Mouse (Mus musculus): ENCODE results near the gene Gm14862. TPM values are rescaled to one million over a fixed set of nuclear protein-coding genes. Genes with fewer than 3 reads are reported as not detected.

The Gm14862 gene
- polyA plus RNA-seq, 1 experiment from 2014 or later, result not detected

DNA sequence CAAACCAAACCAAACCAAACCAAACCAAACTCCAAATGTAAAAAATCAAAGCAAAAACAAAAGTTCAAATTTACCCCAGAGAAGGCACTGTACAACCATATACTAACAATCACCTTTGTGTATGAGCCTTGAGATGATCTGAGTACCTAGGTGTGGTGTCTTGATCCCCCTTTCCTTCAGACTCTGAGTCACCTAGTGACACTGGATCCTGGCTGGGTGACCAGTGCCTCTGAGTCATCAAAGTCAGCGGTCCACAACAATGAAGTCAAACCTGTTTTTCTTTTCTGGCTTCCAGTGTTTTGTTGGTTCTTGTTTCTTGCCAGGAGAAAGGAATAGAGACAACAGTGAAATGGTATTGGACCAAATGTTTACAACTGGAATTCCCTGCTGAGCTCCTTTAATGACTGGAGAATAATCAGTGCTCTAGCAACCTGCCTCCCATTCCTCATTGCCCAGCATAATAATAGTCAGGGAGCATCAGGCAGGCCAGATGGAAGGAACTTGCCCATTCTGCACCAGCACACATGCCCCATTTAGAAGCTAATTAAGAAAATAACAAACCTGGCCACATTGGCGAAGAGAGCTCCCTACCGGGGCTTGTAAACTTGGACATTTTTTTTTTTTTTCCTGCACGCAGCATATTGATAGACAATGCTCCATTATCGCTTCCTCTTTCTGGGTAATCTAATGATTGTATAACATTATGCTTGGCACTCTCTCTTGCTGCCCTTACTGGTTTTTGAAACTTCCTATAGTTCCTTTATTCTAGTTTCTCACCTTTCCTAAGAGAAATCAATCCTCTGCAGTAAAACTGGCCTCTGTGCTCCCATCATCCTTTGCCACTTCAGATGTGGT lies 15.7 kb downstream of the Gm14862 start:
- Histone ChIP-seq H3K9ac (ENCODE audit: low read length) (no peak overlapping the region), H3K4me3 (ENCODE audit: low read length) (no peak overlapping the region), H3K9me3 (ENCODE audit: control insufficient read depth, low read length) (no peaks in the 10 kb centered on the region), H3K27me3 (ENCODE audit: control insufficient read depth, insufficient read depth, low read depth, low read length) (no peaks in the 10 kb centered on the region), H3K4me1 (replicated peaks; ENCODE audit: control insufficient read depth, insufficient read depth, low read length) (no peaks in the 10 kb centered on the region), H3K4me2 (ENCODE audit: low read depth, low read length) (no peak overlapping the region), H3K36me3 (ENCODE audit: control insufficient read depth, insufficient read depth, low read length) (no peaks in the 10 kb centered on the region), H3K27ac (ENCODE audit: low read length) (no peak overlapping the region)
- ATAC-seq (ENCODE audit: low read depth), result no peak
- 83% methylated on average over 5 of the region's 5 CpGs for WGBS

DNA sequence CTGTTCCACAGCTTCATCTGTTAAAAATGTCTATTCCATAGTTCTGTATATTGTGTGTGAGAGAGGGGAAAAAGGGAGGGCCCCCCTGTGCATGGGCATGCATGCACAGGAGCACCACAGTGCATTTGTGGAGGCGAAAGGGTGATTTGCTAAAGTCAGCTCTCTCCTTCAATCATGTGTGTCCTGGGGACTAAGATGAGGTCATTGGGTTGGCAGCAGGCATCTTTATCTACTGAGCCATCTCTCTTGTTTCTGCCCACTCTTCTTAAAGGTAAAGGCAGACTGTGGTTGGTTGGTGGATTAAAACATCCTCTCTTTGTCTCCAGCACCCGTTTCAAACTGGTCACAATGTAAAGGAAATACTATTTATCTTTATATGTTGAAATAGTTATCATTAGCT lies 29.6 kb downstream of the Gm14862 start:
- no peaks in the 10 kb centered on the region for H3K4me1 ChIP-seq (replicated peaks; ENCODE audit: control insufficient read depth, insufficient read depth, low read length)
- H3K9me3 ChIP-seq (ENCODE audit: control insufficient read depth, low read length), result no peaks in the 10 kb centered on the region
- ATAC-seq (ENCODE audit: low read depth), result no peak
- H3K27ac ChIP-seq (ENCODE audit: low read length), result no peak overlapping the region
- H3K4me3 ChIP-seq (ENCODE audit: low read length), result no peak overlapping the region
- WGBS, result 48% methylated on average over 2 of the region's 2 CpGs
- H3K9ac ChIP-seq (ENCODE audit: low read length), result no peak overlapping the region
- no peaks in the 10 kb centered on the region for H3K27me3 ChIP-seq (ENCODE audit: control insufficient read depth, insufficient read depth, low read depth, low read length)
- H3K36me3 ChIP-seq (ENCODE audit: control insufficient read depth, insufficient read depth, low read length), result no peaks in the 10 kb centered on the region
- no peak overlapping the region for H3K4me2 ChIP-seq (ENCODE audit: low read depth, low read length)

- H3K4me3 ChIP-seq (ENCODE audit: low read length), result no peak overlapping the region
- H3K4me1 ChIP-seq (replicated peaks; ENCODE audit: control insufficient read depth, insufficient read depth, low read length), result no peaks in the 10 kb centered on the region
- H3K9me3 ChIP-seq (ENCODE audit: control insufficient read depth, low read length), result no peaks in the 10 kb centered on the region
- H3K4me2 ChIP-seq (ENCODE audit: low read depth, low read length), result no peak overlapping the region
- no peak overlapping the region for H3K27ac ChIP-seq (ENCODE audit: low read length)
- no peak overlapping the region for H3K9ac ChIP-seq (ENCODE audit: low read length)
- H3K36me3 ChIP-seq (ENCODE audit: control insufficient read depth, insufficient read depth, low read length), result no peaks in the 10 kb centered on the region
- no peak for ATAC-seq (ENCODE audit: low read depth)
- WGBS, result 90% methylated on average over 3 of the region's 3 CpGs
- H3K27me3 ChIP-seq (ENCODE audit: control insufficient read depth, insufficient read depth, low read depth, low read length), result no peaks in the 10 kb centered on the region
Measured at GRCm38 (mm10) chrX:9222412-9223221, 34.1 kb downstream of the Gm14862 start.

DNA sequence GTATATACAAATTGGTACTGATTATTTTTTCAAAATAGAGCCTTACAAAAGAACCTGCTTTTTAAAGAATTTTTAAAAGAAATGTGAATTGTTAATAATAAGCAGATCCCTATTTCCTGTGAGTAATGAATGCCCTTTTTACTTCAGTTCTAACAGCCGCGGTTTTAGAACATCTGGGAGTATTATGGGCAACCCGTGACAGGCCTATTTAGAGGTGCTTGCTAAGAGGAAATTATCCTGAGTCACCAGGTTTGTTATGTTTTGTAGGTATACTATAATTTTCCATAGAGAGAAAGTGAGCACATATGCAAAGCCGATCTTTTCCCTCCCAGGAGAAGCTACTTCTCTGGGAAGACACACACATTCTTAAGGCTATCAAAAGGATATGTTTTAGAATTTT lies 35.0 kb downstream of the Gm14862 start:
- Histone ChIP-seq H3K27ac (ENCODE audit: low read length) (no peak overlapping the region), H3K4me2 (ENCODE audit: low read depth, low read length) (no peak overlapping the region), H3K9me3 (ENCODE audit: control insufficient read depth, low read length) (no peaks in the 10 kb centered on the region), H3K4me3 (ENCODE audit: low read length) (no peak overlapping the region), H3K9ac (ENCODE audit: low read length) (no peak overlapping the region), H3K27me3 (ENCODE audit: control insufficient read depth, insufficient read depth, low read depth, low read length) (no peaks in the 10 kb centered on the region), H3K4me1 (replicated peaks; ENCODE audit: control insufficient read depth, insufficient read depth, low read length) (no peaks in the 10 kb centered on the region), H3K36me3 (ENCODE audit: control insufficient read depth, insufficient read depth, low read length) (no peaks in the 10 kb centered on the region)
- 76% methylated on average over 4 of the region's 4 CpGs for WGBS
- ATAC-seq (ENCODE audit: low read depth), result no peak

- Histone ChIP-seq H3K27ac (ENCODE audit: low read length) (no peak overlapping the region), H3K4me1 (replicated peaks; ENCODE audit: control insufficient read depth, insufficient read depth, low read length) (no peaks in the 10 kb centered on the region), H3K4me2 (ENCODE audit: low read depth, low read length) (no peak overlapping the region), H3K36me3 (ENCODE audit: control insufficient read depth, insufficient read depth, low read length) (no peaks in the 10 kb centered on the region), H3K27me3 (ENCODE audit: control insufficient read depth, insufficient read depth, low read depth, low read length) (no peaks in the 10 kb centered on the region), H3K9me3 (ENCODE audit: control insufficient read depth, low read length) (no peaks in the 10 kb centered on the region), H3K4me3 (ENCODE audit: low read length) (no peak overlapping the region), H3K9ac (ENCODE audit: low read length) (no peak overlapping the region)
- 23% methylated on average over 6 of the region's 6 CpGs for WGBS
- no peak for ATAC-seq (ENCODE audit: low read depth)
Measured at GRCm38 (mm10) chrX:9221206-9221605, 35.5 kb downstream of the Gm14862 start.

- Histone ChIP-seq H3K27ac (ENCODE audit: low read length) (no peak overlapping the region), H3K4me2 (ENCODE audit: low read depth, low read length) (no peak overlapping the region), H3K9ac (ENCODE audit: low read length) (no peak overlapping the region), H3K27me3 (ENCODE audit: control insufficient read depth, insufficient read depth, low read depth, low read length) (no peaks in the 10 kb centered on the region), H3K4me3 (ENCODE audit: low read length) (no peak overlapping the region), H3K36me3 (ENCODE audit: control insufficient read depth, insufficient read depth, low read length) (no peaks in the 10 kb centered on the region), H3K9me3 (ENCODE audit: control insufficient read depth, low read length) (no peaks in the 10 kb centered on the region), H3K4me1 (replicated peaks; ENCODE audit: control insufficient read depth, insufficient read depth, low read length) (no peaks in the 10 kb centered on the region)
- no peak for ATAC-seq (ENCODE audit: low read depth)
- 78% methylated on average over 3 of the region's 3 CpGs for WGBS
Measured at GRCm38 (mm10) chrX:9219570-9219969, 37.1 kb downstream of the Gm14862 start.

DNA sequence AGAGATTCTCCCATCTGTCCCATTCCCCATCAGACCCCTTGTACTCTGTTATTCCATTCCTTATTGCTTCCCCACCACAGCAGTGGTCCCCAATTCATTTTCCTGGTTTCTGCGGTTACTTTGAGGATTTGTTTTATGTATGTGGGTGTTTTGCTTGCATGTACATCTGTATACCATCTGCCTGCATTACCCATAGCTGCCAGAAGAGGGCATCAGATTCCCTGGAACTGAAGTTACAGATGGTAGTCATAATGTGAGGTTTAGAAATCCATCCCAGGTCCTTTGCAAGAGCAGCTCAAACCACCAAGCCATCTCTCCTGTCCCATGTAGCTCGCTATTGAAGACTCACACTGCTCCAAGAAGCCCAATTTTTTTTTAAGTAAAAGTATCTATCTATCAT lies 40.5 kb downstream of the Gm14862 start:
- Histone ChIP-seq H3K36me3 (ENCODE audit: control insufficient read depth, insufficient read depth, low read length) (no peaks in the 10 kb centered on the region), H3K4me1 (replicated peaks; ENCODE audit: control insufficient read depth, insufficient read depth, low read length) (no peaks in the 10 kb centered on the region), H3K4me3 (ENCODE audit: low read length) (no peak overlapping the region), H3K9me3 (ENCODE audit: control insufficient read depth, low read length) (no peaks in the 10 kb centered on the region), H3K27ac (ENCODE audit: low read length) (no peak overlapping the region), H3K4me2 (ENCODE audit: low read depth, low read length) (no peak overlapping the region), H3K9ac (ENCODE audit: low read length) (no peak overlapping the region), H3K27me3 (ENCODE audit: control insufficient read depth, insufficient read depth, low read depth, low read length) (no peaks in the 10 kb centered on the region)
- 79% methylated on average over 2 of the region's 2 CpGs for WGBS
- no peak for ATAC-seq (ENCODE audit: low read depth)

DNA sequence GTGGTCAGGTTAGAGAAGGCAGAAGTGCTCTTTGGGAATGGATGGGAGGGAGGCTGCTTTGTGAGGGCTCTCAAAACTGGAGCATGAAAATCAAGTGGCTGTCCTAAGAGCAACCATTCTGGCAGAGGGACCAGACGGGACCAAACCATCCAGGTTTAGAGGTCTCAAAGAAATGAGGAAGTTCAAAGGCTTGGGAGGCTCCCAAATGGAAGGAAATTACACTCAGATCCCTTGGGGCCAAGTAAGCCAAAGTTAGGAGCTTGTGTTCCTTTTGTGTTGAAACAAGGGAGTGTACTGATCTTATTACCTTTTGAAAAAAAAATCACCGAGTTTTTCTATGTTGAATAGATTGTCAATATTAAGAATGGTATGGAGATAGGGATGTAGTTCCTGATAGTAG lies 51.6 kb downstream of the Gm14862 start:
- no peak overlapping the region for H3K4me3 ChIP-seq (ENCODE audit: low read length)
- H3K27me3 ChIP-seq (ENCODE audit: control insufficient read depth, insufficient read depth, low read depth, low read length), result no peaks in the 10 kb centered on the region
- no peak overlapping the region for H3K4me2 ChIP-seq (ENCODE audit: low read depth, low read length)
- no peak for ATAC-seq (ENCODE audit: low read depth)
- H3K9me3 ChIP-seq (ENCODE audit: control insufficient read depth, low read length), result no peaks in the 10 kb centered on the region
- no peaks in the 10 kb centered on the region for H3K36me3 ChIP-seq (ENCODE audit: control insufficient read depth, insufficient read depth, low read length)
- no peak overlapping the region for H3K27ac ChIP-seq (ENCODE audit: low read length)
- H3K4me1 ChIP-seq (replicated peaks; ENCODE audit: control insufficient read depth, insufficient read depth, low read length), result no peaks in the 10 kb centered on the region
- no peak overlapping the region for H3K9ac ChIP-seq (ENCODE audit: low read length)
- WGBS, result 76% methylated on average over 2 of the region's 2 CpGs

DNA sequence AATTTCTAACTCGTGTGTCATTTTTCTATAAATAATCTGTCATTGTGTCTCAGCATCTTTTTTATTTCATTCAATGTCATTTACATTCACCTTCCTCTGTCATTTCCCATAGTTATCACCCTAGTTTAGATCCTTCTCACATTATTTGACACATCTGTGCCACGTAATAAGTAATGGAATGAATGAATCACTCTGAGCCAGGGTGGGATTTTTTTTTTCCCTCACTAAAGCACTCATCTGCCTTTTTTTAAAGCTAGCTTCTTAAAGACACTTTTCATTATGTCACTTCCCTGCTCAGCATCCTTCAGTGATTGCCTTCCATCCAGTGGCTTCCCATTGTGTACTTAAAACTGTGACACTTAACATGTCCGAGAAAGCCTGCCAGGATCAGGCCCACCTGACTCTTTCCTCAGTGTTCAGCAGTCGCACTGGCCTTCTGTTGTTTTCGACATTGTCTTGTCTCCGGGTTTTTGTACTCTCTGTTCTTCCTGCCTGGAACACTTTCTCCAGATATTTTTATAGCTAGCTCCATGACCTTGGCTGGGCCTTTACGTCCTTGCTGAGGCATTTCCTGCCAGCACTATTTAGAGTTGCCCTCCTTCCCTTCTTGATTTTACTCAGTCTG lies 53.8 kb downstream of the Gm14862 start:
- Histone ChIP-seq H3K27ac (ENCODE audit: low read length) (no peak overlapping the region; the same call in 1 of the 2 replicates), H3K4me1 (replicated peaks; ENCODE audit: control insufficient read depth, insufficient read depth, low read length) (no peaks in the 10 kb centered on the region), H3K9ac (ENCODE audit: low read length) (no peak overlapping the region), H3K36me3 (ENCODE audit: control insufficient read depth, insufficient read depth, low read length) (no peaks in the 10 kb centered on the region), H3K4me2 (ENCODE audit: low read depth, low read length) (no peak overlapping the region), H3K27me3 (ENCODE audit: control insufficient read depth, insufficient read depth, low read depth, low read length) (no peaks in the 10 kb centered on the region), H3K4me3 (ENCODE audit: low read length) (no peak overlapping the region), H3K9me3 (ENCODE audit: control insufficient read depth, low read length) (no peaks in the 10 kb centered on the region)
- no peak for ATAC-seq (ENCODE audit: low read depth)
- WGBS, result 51% methylated on average over 7 of the region's 7 CpGs

Measured in lung, embryonic 16.5 days (tissue).